Mouse (Mus musculus) lung, embryonic 15.5 days (tissue): ENCODE measurements around the gene Scrg1. TPM values are rescaled to one million over a fixed set of nuclear protein-coding genes. Genes with fewer than 3 reads are reported as not detected.

ENCODE experiments used
- ATAC-seq: fragments of 200-750 bp; cut with Nextera tagmentation; 2 replicates; pipeline ENCODE4 v1.8.0; 2017; ENCODE audit warnings: moderate number of reproducible peaks, borderline replicate concordance; ENCODE audit not compliant: low FRiP score, low TSS enrichment; ENCODE audit errors: extremely low read depth
- H3K27ac ChIP-seq: fragments of 300-500 bp; sonication (generic); 2 replicates; pipeline ENCODE4 v1.5.1; 2015; ENCODE audit warnings: moderate library complexity, mild to moderate bottlenecking, inconsistent platforms
- H3K27me3 ChIP-seq: fragments of 300-500 bp; sonication (generic); 2 replicates; pipeline ENCODE4 v1.6.1; 2015; ENCODE audit warnings: inconsistent platforms
- H3K36me3 ChIP-seq: fragments of 300-500 bp; sonication (generic); 2 replicates; pipeline ENCODE4 v1.6.1; 2015; ENCODE audit warnings: inconsistent platforms
- H3K4me1 ChIP-seq: fragments of 300-500 bp; sonication (generic); 2 replicates; pipeline ENCODE4 v1.6.1; 2015; ENCODE audit warnings: inconsistent platforms
- H3K4me2 ChIP-seq: fragments of 300-500 bp; sonication (generic); 2 replicates; pipeline ENCODE4 v1.6.1; 2015; ENCODE audit warnings: inconsistent platforms, mild to moderate bottlenecking, moderate library complexity
- H3K4me3 ChIP-seq: fragments of 300-500 bp; sonication (generic); 2 replicates; pipeline ENCODE4 v1.5.1; 2015; ENCODE audit warnings: mild to moderate bottlenecking, inconsistent platforms
- H3K9ac ChIP-seq: fragments of 300-500 bp; sonication (generic); 2 replicates; pipeline ENCODE4 v1.6.1; 2015; ENCODE audit warnings: inconsistent platforms
- H3K9me3 ChIP-seq: fragments of 300-500 bp; sonication (generic); 2 replicates; pipeline ENCODE4 v1.6.1; 2016; ENCODE audit warnings: inconsistent platforms
- WGBS: fragments of 180-500 bp; shearing (Covaris S2); methylation state at CpG from one replicate; pipeline ENCODE4 v1.1.7; 2015; 5-methylcytosine and 5-hydroxymethylcytosine counted together
- polyA plus RNA-seq: library from polyadenylated mRNA; unstranded; fragments of >200 nt; fragmentation: Nextera tagmentation; extraction: Ambion mirVana; gene quantifications from 2 replicates; pipeline ENCODE4 v1.2.1, GENCODE M21; 2015

Scrg1 gene
- polyA plus RNA-seq, 1 experiment from 2014 or later: 1.8 TPM

DNA sequence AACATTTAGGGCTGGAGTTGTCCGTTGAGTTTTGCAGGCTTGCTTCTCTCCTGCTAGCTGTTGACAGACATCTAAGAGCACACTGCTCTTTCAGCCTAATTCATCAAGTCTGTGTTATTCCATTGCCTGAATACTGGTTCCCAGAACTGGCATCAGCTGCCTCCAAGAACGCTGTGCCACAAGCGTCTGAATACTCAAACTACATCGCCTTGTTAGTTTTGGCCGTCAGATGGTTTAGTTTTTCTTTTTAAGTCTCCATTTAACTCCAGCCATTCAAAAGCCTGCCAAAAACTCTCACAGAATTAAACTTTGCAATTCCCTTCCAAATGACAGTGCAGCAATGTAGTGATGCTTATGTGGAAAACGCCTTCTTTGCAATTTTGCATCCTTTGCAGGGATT lies 1.4 kb downstream of the Scrg1 start:
- Histone ChIP-seq H3K27me3 (no peaks in the 10 kb centered on the region), H3K4me2 (no peak overlapping the region), H3K9me3 (no peaks in the 10 kb centered on the region), H3K4me1 (peaks cover 12% of the 10 kb centered on the region; the same call in 1 of the 2 replicates), H3K4me3 (no peak overlapping the region), H3K9ac (no peak overlapping the region), H3K27ac (no peak overlapping the region), H3K36me3 (no peaks in the 10 kb centered on the region)
- ATAC-seq: no peak; the same call in 1 of the 2 replicates
- 52% methylated on average over 6 of the region's 6 CpGs for WGBS

DNA sequence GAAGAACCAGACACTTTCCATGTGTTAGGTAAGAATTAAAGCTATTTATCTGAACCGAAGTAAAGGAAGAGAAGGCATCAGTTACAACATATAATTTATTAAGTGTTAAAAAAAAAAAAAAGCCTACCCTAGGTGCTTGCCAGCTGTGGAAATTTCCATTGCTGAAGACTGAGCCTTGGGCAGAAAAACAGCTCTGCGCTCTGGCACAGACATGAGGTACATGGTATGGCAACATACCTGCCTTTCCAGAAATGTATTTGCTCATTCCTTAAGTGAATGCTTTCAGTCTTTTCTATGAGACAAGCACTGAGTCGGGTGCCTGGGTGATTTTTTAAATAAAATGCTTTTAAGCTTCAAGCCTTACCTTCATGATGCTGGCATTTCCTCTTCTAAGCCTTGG lies 2.2 kb downstream of the Scrg1 start:
- Histone ChIP-seq H3K4me1 (peaks cover 12% of the 10 kb centered on the region; the same call in 1 of the 2 replicates), H3K27ac (no peak overlapping the region), H3K9me3 (no peaks in the 10 kb centered on the region), H3K36me3 (no peaks in the 10 kb centered on the region), H3K9ac (no peak overlapping the region), H3K4me3 (no peak overlapping the region), H3K4me2 (no peak overlapping the region), H3K27me3 (no peaks in the 10 kb centered on the region)
- 65% methylated on average over 3 of the region's 3 CpGs for whole genome bisulfite sequencing
- no peak for ATAC-seq

DNA sequence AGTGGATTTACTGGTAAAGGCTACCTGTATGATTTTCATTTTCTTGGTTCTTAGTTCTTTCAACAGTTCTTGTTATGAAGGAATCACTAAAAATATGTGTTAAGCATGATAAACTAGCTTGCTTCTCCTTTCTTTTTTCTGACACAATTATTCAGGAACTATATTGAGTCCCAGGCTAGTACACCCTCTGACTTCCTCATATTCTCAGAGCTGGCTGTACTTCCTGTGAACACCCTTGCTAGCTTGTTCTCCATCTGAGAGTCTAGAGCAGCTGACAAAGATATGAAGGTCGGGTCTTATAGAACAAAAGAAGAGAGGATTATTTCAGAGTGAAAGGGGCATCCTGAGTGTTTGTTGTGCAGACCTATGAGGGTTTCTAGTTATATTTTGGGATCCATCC lies 7.1 kb downstream of the Scrg1 start:
- 31% methylated on average over 1 of the region's 1 CpGs for WGBS
- Histone ChIP-seq H3K4me2 (no peak overlapping the region), H3K9me3 (no peaks in the 10 kb centered on the region), H3K4me1 (peaks cover 2% of the 10 kb centered on the region; the same call in 1 of the 2 replicates), H3K27ac (no peak overlapping the region), H3K4me3 (no peak overlapping the region), H3K36me3 (no peaks in the 10 kb centered on the region), H3K9ac (no peak overlapping the region), H3K27me3 (no peaks in the 10 kb centered on the region)
- ATAC-seq: no peak

DNA sequence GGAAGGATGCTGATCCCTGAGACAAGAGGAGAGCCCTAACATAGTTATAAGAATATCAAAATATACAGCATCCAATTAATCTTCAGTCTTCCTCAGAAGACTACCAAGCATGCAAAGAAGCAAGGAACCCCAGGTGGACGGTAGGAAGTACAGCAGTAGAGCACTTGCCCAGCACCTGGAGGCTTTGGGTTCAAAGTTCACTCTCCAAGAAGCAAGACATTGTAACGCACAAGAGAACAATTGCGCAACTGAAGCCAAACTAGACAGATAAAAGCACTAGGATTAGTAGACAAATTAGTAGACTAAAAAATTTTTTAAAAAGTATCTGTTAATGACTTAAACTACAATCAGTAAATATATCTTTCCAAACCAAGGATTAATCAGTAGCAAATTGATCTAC lies 8.0 kb downstream of the Scrg1 start:
- Histone ChIP-seq H3K9ac (no peak overlapping the region), H3K27ac (no peak overlapping the region), H3K4me3 (no peak overlapping the region), H3K27me3 (no peaks in the 10 kb centered on the region), H3K9me3 (no peaks in the 10 kb centered on the region), H3K4me2 (no peak overlapping the region), H3K36me3 (no peaks in the 10 kb centered on the region), H3K4me1 (peaks cover 3% of the 10 kb centered on the region; the same call in 1 of the 2 replicates)
- 83% methylated on average over 3 of the region's 3 CpGs for WGBS
- no peak for ATAC-seq

DNA sequence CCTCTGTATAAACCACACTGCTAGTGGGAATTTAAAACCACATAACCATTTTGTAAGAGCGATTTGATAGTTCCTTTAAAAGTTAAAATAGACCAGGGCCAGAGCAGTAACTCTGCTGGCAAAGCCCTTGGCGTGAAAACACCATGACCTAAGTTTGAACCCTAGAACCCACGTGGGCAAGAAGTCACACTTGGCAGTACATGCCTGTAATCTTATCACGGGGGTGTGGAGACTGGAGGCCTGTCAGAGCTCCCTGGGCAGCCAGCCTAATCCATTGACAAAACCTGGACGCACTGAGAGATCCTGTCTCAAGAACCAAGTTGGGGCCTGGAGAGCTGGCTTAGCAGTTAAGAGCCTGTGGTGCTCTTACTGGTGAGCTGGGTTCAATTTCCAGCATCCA lies 12.9 kb downstream of the Scrg1 start:
- Histone ChIP-seq H3K4me2 (no peak overlapping the region), H3K4me3 (no peak overlapping the region), H3K9ac (no peak overlapping the region), H3K9me3 (no peaks in the 10 kb centered on the region), H3K36me3 (no peaks in the 10 kb centered on the region), H3K27ac (no peak overlapping the region), H3K4me1 (peaks cover 4% of the 10 kb centered on the region; the same call in 1 of the 2 replicates), H3K27me3 (no peaks in the 10 kb centered on the region)
- peak; percentile 67; the same call in 1 of the 2 replicates for ATAC-seq
- WGBS: 20% methylated on average over 5 of the region's 5 CpGs

DNA sequence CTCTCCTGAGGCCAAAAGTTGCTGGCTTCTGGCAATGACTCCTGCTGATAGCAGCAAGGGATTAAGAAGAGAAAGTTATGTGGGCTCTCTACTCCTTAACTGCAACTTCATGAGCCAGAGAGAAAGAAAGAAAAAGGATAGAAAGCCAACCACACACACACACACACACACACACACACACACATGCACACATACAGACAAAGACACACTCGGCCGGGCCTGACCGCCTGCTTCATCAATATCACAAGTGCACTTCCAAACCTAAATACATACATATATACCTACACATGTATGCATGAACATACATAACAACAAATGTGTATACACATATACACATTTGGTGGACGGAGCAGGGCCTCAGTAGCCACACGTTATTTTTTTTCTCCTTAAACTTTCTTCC lies 15.1 kb downstream of the Scrg1 start:
- Histone ChIP-seq H3K4me2 (no peak overlapping the region), H3K9me3 (no peaks in the 10 kb centered on the region), H3K27ac (no peak overlapping the region), H3K27me3 (no peaks in the 10 kb centered on the region), H3K36me3 (no peaks in the 10 kb centered on the region), H3K4me3 (no peak overlapping the region), H3K4me1 (peaks cover 4% of the 10 kb centered on the region; the same call in 1 of the 2 replicates), H3K9ac (no peak overlapping the region)
- ATAC-seq: no peak
- 92% methylated on average over 5 of the region's 5 CpGs for WGBS

DNA sequence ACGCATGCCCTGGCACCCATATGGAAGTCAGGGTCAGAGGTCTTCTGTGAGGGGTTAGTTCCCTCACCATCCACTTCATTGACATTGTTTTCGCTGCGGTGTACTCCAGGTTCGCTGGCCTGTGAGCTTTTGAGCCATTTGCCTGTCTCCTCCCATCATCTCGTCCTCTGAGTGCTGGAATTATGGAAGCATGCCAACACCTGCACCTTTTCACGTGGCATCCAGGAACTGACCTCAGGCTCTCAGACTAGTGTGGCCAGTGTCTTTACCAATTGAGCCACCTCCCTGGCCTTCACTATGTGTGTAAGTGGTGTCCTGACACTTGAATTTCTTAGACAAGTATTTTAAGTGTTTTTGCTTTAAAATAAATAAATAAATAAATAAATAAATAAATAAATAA lies 18.0 kb downstream of the Scrg1 start:
- Histone ChIP-seq H3K27ac (no peak overlapping the region), H3K4me2 (no peak overlapping the region), H3K9me3 (no peaks in the 10 kb centered on the region), H3K36me3 (no peaks in the 10 kb centered on the region), H3K4me3 (no peak overlapping the region), H3K9ac (no peak overlapping the region), H3K27me3 (no peaks in the 10 kb centered on the region), H3K4me1 (peaks cover 2% of the 10 kb centered on the region; the same call in 1 of the 2 replicates)
- no peak for ATAC-seq
- WGBS: 59% methylated on average over 6 of the region's 6 CpGs

DNA sequence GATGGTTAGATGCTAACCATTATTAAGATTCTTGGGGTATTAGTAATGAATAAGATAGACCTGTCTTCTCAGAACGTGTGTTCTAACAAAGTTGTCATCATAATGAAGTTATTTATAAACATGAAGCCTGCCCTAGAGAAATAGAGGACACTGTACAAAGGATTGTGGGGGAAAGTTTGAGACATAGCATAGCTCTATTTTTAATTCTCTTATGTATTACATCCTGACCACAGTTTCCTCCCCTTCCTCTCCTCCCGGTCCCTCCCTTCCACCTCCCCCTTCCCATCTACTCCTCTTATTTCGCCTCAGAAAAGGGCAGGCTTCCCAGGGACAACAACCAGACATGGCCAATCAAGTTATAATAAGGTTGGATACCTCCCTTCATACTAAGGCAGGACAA lies 22.7 kb downstream of the Scrg1 start:
- Histone ChIP-seq H3K27ac (no peak overlapping the region), H3K9ac (no peak overlapping the region), H3K27me3 (no peaks in the 10 kb centered on the region), H3K4me2 (no peak overlapping the region), H3K36me3 (peaks cover 14% of the 10 kb centered on the region; the same call in 1 of the 2 replicates), H3K4me1 (no peaks in the 10 kb centered on the region), H3K4me3 (no peak overlapping the region), H3K9me3 (no peaks in the 10 kb centered on the region)
- WGBS: 40% methylated on average over 3 of the region's 3 CpGs
- ATAC-seq: no peak

DNA sequence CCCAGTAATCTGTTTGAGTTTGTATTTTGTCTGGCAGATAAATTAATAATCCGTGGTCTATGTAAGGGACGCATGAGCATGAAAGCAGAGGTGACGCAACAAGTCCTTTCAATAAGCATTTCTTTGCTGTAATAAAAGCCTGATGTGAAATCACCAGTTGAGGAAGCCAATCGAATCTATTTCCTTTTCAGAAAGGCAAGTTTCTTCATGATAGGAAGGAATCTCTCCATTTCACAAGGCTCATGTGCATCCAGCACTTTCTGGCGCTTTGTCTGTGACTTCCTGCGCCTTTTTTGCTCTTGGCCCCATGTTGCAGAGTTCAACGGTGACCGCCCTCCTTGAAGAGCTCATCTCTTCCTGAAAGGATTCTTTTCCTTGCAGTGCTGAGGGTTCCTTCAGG lies 24.0 kb downstream of the Scrg1 start:
- no peak overlapping the region for H3K9ac ChIP-seq
- no peak for ATAC-seq

DNA sequence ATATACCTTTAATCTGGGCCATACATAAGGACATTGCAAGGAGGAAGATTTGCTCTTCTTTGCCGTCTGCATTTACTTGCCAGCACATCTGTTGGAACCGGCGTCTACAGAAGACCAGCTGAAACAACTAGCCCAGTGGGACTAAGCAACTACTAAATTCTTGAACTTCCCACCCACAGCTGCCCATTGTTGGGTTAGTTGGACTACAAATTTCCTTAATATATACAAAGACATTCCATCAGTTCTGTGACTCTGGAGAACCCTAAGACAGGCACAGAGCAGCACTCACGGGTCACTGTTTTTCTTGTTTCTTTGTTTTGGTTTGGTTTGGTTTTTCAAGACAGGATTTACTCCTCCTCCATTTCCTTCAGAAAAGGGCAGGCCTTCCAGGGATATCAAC lies 24.9 kb downstream of the Scrg1 start:
- 67% methylated on average over 4 of the region's 4 CpGs for WGBS
- H3K4me3 ChIP-seq: no peak overlapping the region
- no peaks in the 10 kb centered on the region for H3K27me3 ChIP-seq
- H3K9me3 ChIP-seq: no peaks in the 10 kb centered on the region
- H3K4me1 ChIP-seq: peaks cover 4% of the 10 kb centered on the region
- peaks cover 14% of the 10 kb centered on the region; the same call in 1 of the 2 replicates for H3K36me3 ChIP-seq
- H3K9ac ChIP-seq: no peak overlapping the region
- no peak overlapping the region for H3K4me2 ChIP-seq
- H3K27ac ChIP-seq: no peak overlapping the region
- no peak for ATAC-seq

More for the DNA sequence above, 24.0 kb downstream of the Scrg1 start:
- Histone ChIP-seq H3K4me2 (no peak overlapping the region), H3K27ac (no peak overlapping the region), H3K36me3 (peaks cover 14% of the 10 kb centered on the region; the same call in 1 of the 2 replicates), H3K9me3 (no peaks in the 10 kb centered on the region), H3K4me1 (no peaks in the 10 kb centered on the region), H3K27me3 (no peaks in the 10 kb centered on the region), H3K4me3 (no peak overlapping the region)
- 90% methylated on average over 8 of the region's 8 CpGs for WGBS

DNA sequence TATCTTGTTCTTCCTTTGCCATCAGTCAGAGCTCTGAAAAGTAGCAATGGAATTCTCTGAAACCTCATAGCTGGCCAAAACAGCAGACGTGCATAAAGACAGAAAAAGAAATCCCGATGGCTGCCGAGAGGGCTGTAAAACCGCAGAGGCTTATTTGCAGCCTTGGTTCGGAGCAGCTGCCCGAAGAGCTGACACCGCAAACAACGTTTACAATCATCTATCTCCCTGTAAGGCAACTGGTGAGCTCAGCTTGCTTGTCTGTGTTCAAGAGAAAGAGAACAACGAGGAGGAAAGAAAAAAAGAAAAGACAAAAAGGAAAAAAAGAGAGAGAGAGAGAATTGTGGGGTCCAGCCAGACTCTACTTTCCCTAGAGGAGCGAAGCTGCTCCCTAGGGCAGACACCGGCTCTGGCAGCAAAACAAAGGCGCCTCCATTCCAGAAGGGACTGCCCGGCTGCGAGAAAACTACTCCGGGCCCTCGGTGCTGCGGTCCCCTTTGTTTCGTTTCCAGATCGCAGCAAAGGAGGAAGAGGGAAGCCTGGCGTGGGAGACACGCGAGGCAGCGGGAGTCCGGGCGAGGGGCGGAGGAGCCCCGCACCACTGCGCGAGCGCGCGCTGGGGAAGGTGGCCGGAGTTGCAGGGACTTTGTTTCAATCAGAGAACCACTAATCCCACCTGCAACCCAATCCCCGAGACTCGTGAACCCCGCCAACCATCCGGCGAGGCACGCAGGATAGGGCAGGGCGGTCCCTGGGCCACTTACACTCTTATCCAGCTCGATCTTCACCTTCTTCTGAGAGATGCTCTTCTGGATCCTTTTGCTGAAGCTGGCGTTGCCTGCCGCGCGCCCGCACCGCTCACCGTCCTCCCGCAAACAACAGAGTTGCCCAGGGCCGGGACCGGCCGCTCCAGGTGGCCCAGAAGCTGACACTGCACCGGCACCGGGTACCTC lies 31.0 kb downstream of the Scrg1 start:
- Histone ChIP-seq H3K4me2 (peak overlapping the region; percentile 87), H3K9me3 (no peaks in the 10 kb centered on the region), H3K27ac (peak overlapping the region; percentile 97), H3K9ac (peak overlapping the region; percentile 69), H3K4me1 (peaks cover 10% of the 10 kb centered on the region), H3K27me3 (no peaks in the 10 kb centered on the region), H3K36me3 (peaks cover 10% of the 10 kb centered on the region; the same call in 1 of the 2 replicates), H3K4me3 (peak overlapping the region; percentile 93)
- peak; percentile 47 for ATAC-seq
- WGBS: under 1% methylated on average over 54 of the region's 54 CpGs

DNA sequence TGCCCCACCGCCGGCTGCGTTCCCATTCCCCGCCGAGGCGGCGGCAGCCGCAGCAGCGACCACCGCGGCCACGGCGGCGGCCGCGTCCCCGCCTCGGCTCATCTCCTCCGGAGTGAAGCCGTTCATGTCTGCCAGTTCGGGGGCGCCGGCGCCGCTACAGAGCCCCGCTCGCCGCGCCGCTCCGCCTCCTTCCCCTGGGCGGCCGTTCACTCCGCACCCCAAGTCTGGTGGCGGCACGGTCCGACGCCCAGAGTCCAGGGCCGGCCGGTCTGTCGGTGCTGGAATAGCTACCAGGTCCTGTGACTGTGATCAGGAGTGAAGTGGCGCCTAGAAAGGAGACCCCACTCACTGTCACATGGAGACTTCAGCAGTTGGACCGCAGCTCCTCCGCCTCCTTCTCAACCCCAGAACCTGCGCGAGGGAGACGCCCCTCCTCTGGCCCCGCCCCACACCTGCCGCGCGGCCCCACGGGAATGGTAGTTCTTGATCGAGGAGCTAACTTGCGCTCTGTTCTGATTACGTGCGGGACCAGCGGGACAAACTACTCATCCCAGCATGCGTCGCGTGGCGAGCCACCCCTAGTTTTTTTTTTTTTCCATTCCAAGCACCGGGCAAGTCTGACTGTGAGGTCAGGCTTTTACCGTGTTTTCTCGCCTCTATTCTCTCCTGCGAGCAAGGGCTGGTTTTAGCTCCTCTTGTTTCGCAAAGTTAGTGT lies 31.9 kb downstream of the Scrg1 start, which contains the start of gene Sap30:
Gene Sap30 (minus strand): TSS at position 420 of the 715 bp plus-strand sequence.
- Histone ChIP-seq H3K27me3 (no peaks in the 10 kb centered on the region), H3K4me3 (peak within 1 kb of the TSS; percentile 93), H3K4me2 (peak within 1 kb of the TSS; percentile 87), H3K27ac (peak within 1 kb of the TSS; percentile 97), H3K9ac (peak within 1 kb of the TSS; percentile 69), H3K9me3 (no peaks in the 10 kb centered on the region), H3K36me3 (0 out of 2 replicates have a peak, but pooled peaks cover 3% of the 10 kb centered on the region), H3K4me1 (peaks cover 10% of the 10 kb centered on the region)
- peak; percentile 98 for ATAC-seq
- WGBS: under 1% methylated on average over 64 of the region's 66 CpGs
